Mouse (Mus musculus) myocyte (in vitro differentiated cells): ENCODE data around the gene Dpp10. TPM values are rescaled to one million over a fixed set of nuclear protein-coding genes. Genes with fewer than 3 reads are reported as not detected.

ENCODE experiments used
- H3K27me3 ChIP-seq: one replicate; pipeline ENCODE4 v1.6.1; 2011; ENCODE audit not compliant: control insufficient read depth, insufficient read depth, insufficient read length
- H3K36me3 ChIP-seq: one replicate; pipeline ENCODE4 v1.6.1; 2011; ENCODE audit not compliant: control insufficient read depth, insufficient read depth
- H3K4me2 ChIP-seq: one replicate; pipeline ENCODE4 v1.6.1; 2011; ENCODE audit warnings: low read depth, control low read depth
- H3K4me3 ChIP-seq: one replicate; pipeline ENCODE4 v1.5.1; 2011; ENCODE audit warnings: mild to moderate bottlenecking, control low read depth, moderate library complexity
- H3K79me2 ChIP-seq: one replicate; pipeline ENCODE4 v1.6.1; 2011; ENCODE audit not compliant: control insufficient read depth, insufficient read depth
- H3ac ChIP-seq: one replicate; pipeline ENCODE4 v1.6.1; 2011; ENCODE audit not compliant: control insufficient read depth, insufficient read length
- CEBPB ChIP-seq: IDR thresholded peaks from 2 replicates; pipeline ENCODE4 v1.6.1; 2011; ENCODE audit warnings: mild to moderate bottlenecking, moderate library complexity; ENCODE audit not compliant: poor library complexity, insufficient read depth, severe bottlenecking
- E2F4 ChIP-seq: IDR thresholded peaks from one replicate; pipeline ENCODE4 v1.6.1; 2011; ENCODE audit warnings: mild to moderate bottlenecking, control low read depth, moderate library complexity; ENCODE audit not compliant: insufficient read depth
- MAX ChIP-seq: IDR thresholded peaks from one replicate; pipeline ENCODE4 v1.6.1; 2011; ENCODE audit warnings: low read depth, mild to moderate bottlenecking, control low read depth
- MYOD1 ChIP-seq, 3 experiments: IDR thresholded peaks; one replicate each; pipeline ENCODE4 v1.6.1; 2011; ENCODE audit warnings: control low read depth in 2 of 3, low read depth in 2 of 3, mild to moderate bottlenecking in 2 of 3, moderate library complexity in 1 of 3; ENCODE audit not compliant: insufficient read length in 2 of 3, control insufficient read depth in 1 of 3
- MYOG ChIP-seq, 3 experiments: IDR thresholded peaks; one replicate each; pipeline ENCODE4 v1.6.1; 2011; ENCODE audit warnings: control low read depth in 2 of 3, low read depth in 2 of 3, mild to moderate bottlenecking in 2 of 3; ENCODE audit not compliant: insufficient read length in 2 of 3, control insufficient read depth in 1 of 3, insufficient read depth in 1 of 3
- POLR2A ChIP-seq: IDR thresholded peaks from one replicate; pipeline ENCODE4 v1.6.1; 2011; ENCODE audit warnings: low read depth, mild to moderate bottlenecking, control low read depth, moderate library complexity; ENCODE audit not compliant: insufficient read length
- POLR2AphosphoS2 ChIP-seq: IDR thresholded peaks from one replicate; pipeline ENCODE4 v1.6.1; 2011; ENCODE audit warnings: low read depth, control low read depth; ENCODE audit not compliant: insufficient read length
- REST ChIP-seq: IDR thresholded peaks from one replicate; pipeline ENCODE4 v1.6.1; 2011; ENCODE audit warnings: mild to moderate bottlenecking, control low read depth, moderate library complexity; ENCODE audit not compliant: insufficient read depth, insufficient read length
- SRF ChIP-seq: IDR thresholded peaks from one replicate; pipeline ENCODE4 v1.6.1; 2011; ENCODE audit warnings: low read depth; ENCODE audit not compliant: control insufficient read depth, insufficient read length
- TCF12 ChIP-seq: IDR thresholded peaks from one replicate; pipeline ENCODE4 v1.6.1; 2011; ENCODE audit warnings: mild to moderate bottlenecking, control low read depth; ENCODE audit not compliant: poor library complexity, insufficient read depth, severe bottlenecking
- TCF3 ChIP-seq: IDR thresholded peaks from one replicate; pipeline ENCODE4 v1.6.1; 2011; ENCODE audit warnings: low read depth, control low read depth; ENCODE audit not compliant: insufficient read length
- USF1 ChIP-seq: IDR thresholded peaks from one replicate; pipeline ENCODE4 v1.6.1; 2011; ENCODE audit warnings: low read depth, mild to moderate bottlenecking, control low read depth, moderate library complexity
- polyA plus RNA-seq: library from polyadenylated mRNA; unstranded; fragments of >200 nt; fragmentation: generic; extraction: Trizol; gene quantifications from one replicate; pipeline ENCODE4 v1.2.1, GENCODE M21; 2012; ENCODE audit warnings: missing spikeins

The Dpp10 gene
- polyA plus RNA-seq, 1 experiment, result not detected

GRCm38 (mm10) chr1:123995780-123996179, 49.6 kb downstream of the Dpp10 start:
- TF ChIP-seq MAX (no peak), E2F4 (no peak), TCF3 (no peak), POLR2AphosphoS2 (no peak), USF1 (no peak), TCF12 (no peak), REST (no peak), SRF (no peak), MYOG (IDR thresholded peaks at IDR 0.05; ENCODE audit: control insufficient read depth in 1 of 3, insufficient read depth in 1 of 3, insufficient read length in 2 of 3, low read depth in 2 of 3) (no peak), MYOD1 (IDR thresholded peaks at IDR 0.05; ENCODE audit: control insufficient read depth in 1 of 3, insufficient read length in 2 of 3, low read depth in 2 of 3) (no peak), POLR2A (no peak), CEBPB (no peak)

GRCm38 (mm10) chr1:123985324-123986024, 59.9 kb downstream of the Dpp10 start:
- TF ChIP-seq POLR2AphosphoS2, result no peak
- no peak for TF ChIP-seq SRF
- TF ChIP-seq CEBPB, result no peak
- no peak for TF ChIP-seq MAX
- TF ChIP-seq MYOD1 (IDR thresholded peaks at IDR 0.05; ENCODE audit: control insufficient read depth in 1 of 3, insufficient read length in 2 of 3, low read depth in 2 of 3), result no peak
- no peak for TF ChIP-seq POLR2A
- no peak for TF ChIP-seq TCF3
- TF ChIP-seq USF1, result no peak
- Histone ChIP-seq H3K4me3 (no peak overlapping the region), H3K4me2 (no peak overlapping the region), H3K36me3 (no peaks in the 10 kb centered on the region), H3K79me2 (no peaks in the 10 kb centered on the region), H3K27me3 (no peaks in the 10 kb centered on the region), H3ac (no peak overlapping the region)

More at GRCm38 (mm10) chr1:123995780-123996179, 49.6 kb downstream of the Dpp10 start:
- no peaks in the 10 kb centered on the region for H3K27me3 ChIP-seq
- no peaks in the 10 kb centered on the region for H3K79me2 ChIP-seq
- no peak overlapping the region for H3K4me2 ChIP-seq
- H3K36me3 ChIP-seq, result no peaks in the 10 kb centered on the region
- no peak overlapping the region for H3K4me3 ChIP-seq
- no peak overlapping the region for H3ac ChIP-seq

- H3K79me2 ChIP-seq, result no peaks in the 10 kb centered on the region
- no peak overlapping the region for H3ac ChIP-seq
- no peak overlapping the region for H3K4me2 ChIP-seq
- H3K27me3 ChIP-seq, result no peaks in the 10 kb centered on the region
- TF ChIP-seq TCF12 (no peak), SRF (no peak), MYOG (IDR thresholded peaks at IDR 0.05; ENCODE audit: control insufficient read depth in 1 of 3, insufficient read depth in 1 of 3, insufficient read length in 2 of 3, low read depth in 2 of 3) (no peak), TCF3 (no peak), MYOD1 (IDR thresholded peaks at IDR 0.05; ENCODE audit: control insufficient read depth in 1 of 3, insufficient read length in 2 of 3, low read depth in 2 of 3) (no peak), POLR2A (no peak), E2F4 (no peak), USF1 (no peak), POLR2AphosphoS2 (no peak), MAX (no peak), REST (no peak), CEBPB (no peak)
- no peak overlapping the region for H3K4me3 ChIP-seq
- no peaks in the 10 kb centered on the region for H3K36me3 ChIP-seq
These were observed 66.8 kb downstream of the Dpp10 start for GRCm38 (mm10) chr1:123978597-123978996.

- TF ChIP-seq CEBPB (no peak), TCF12 (no peak), E2F4 (no peak), REST (no peak), SRF (no peak), MYOD1 (IDR thresholded peaks at IDR 0.05; ENCODE audit: control insufficient read depth in 1 of 3, insufficient read length in 2 of 3, low read depth in 2 of 3) (no peak), POLR2A (no peak), MYOG (IDR thresholded peaks at IDR 0.05; ENCODE audit: control insufficient read depth in 1 of 3, insufficient read depth in 1 of 3, insufficient read length in 2 of 3, low read depth in 2 of 3) (no peak), USF1 (no peak), MAX (no peak), POLR2AphosphoS2 (no peak), TCF3 (no peak)
- Histone ChIP-seq H3K36me3 (no peaks in the 10 kb centered on the region), H3K4me2 (no peak overlapping the region), H3K4me3 (no peak overlapping the region), H3K79me2 (no peaks in the 10 kb centered on the region), H3K27me3 (no peaks in the 10 kb centered on the region), H3ac (no peak overlapping the region)
These were observed 70.7 kb downstream of the Dpp10 start for GRCm38 (mm10) chr1:123974621-123975020.
